Mouse (Mus musculus) stomach, postnatal 0 days (tissue): ENCODE measurements around the gene Rptor.

Source experiments
- CTCF ChIP-seq: IDR thresholded peaks from 2 replicates; pipeline ENCODE4 v1.5.1; 2016; ENCODE audit warnings: antibody characterized with exemption, low read depth, mild to moderate bottlenecking, moderate library complexity
- EP300 ChIP-seq: optimal IDR thresholded peaks from 2 replicates; pipeline ENCODE3; 2016; ENCODE audit warnings: antibody characterized with exemption

- TF ChIP-seq CTCF (no peak), EP300 (no peak)
Measured at GRCm38 (mm10) chr11:119589242-119589641, 13.5 kb upstream of the Rptor start.
